Mouse (Mus musculus) brown adipose tissue, adult 24 weeks (tissue): ENCODE data around the gene Tep1. TPM values are rescaled to one million over a fixed set of nuclear protein-coding genes. Genes with fewer than 3 reads are reported as not detected.
A peak's percentile ranks its signal among the peaks of the same experiment; 100 is the strongest.
"Not testable (repeated sequence)": the region's sequence is repeated elsewhere in the genome, so short reads cannot be mapped to it uniquely, and the experiment has no call there.

Source experiments
- H3K27ac ChIP-seq: fragments of 200-500 bp; replicated peaks from 2 replicates; pipeline ENCODE4 v1.5.1; 2012; ENCODE audit warnings: low read depth, mild to moderate bottlenecking, low read length
- H3K4me1 ChIP-seq: fragments of 200-500 bp; 2 replicates; pipeline ENCODE4 v1.6.1; 2012; ENCODE audit warnings: low read length, mixed read lengths; ENCODE audit not compliant: control insufficient read depth, insufficient read depth, insufficient read length
- H3K4me3 ChIP-seq: fragments of 200-500 bp; 2 replicates; pipeline ENCODE4 v1.5.1; 2012; ENCODE audit warnings: low read depth, mild to moderate bottlenecking, low read length, moderate library complexity; ENCODE audit not compliant: insufficient read depth
- polyA plus RNA-seq: library from polyadenylated mRNA; stranded (reverse); fragments of >200 nt; gene quantifications from 2 replicates; pipeline ENCODE4 v1.2.4, GENCODE M21; 2012; ENCODE audit not compliant: missing spikeins, insufficient read depth, insufficient read length

The Tep1 gene
- polyA plus RNA-seq, 1 experiment, result 29.1 TPM

DNA sequence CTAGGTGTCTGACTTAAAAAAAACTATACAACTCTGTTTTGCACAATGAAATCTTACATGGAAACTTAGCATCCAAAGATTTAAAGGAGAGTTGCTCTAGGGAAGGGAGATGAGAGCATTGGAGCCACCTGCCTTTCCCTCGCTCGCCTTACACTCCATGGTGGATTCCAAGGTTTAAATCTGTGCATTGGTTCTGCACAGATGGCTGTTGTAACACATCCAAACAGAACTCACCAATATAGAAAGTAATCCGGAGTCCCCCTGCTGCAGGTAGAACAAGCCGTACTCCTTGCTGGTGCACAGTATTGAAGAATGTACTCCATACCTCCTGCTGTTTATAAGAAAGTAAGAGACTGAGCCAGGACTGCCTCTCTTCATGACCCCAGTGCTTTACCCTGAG lies 43.8 kb downstream of the Tep1 start:
- no peaks in the 10 kb centered on the region for H3K4me1 ChIP-seq
- H3K4me3 ChIP-seq, result no peak overlapping the region
- no peak overlapping the region for H3K27ac ChIP-seq

GRCm38 (mm10) chr14:50824219-50824618 lies 46.1 kb downstream of the Tep1 start:
- H3K4me3 ChIP-seq, result no peak overlapping the region
- H3K27ac ChIP-seq, result peak overlapping the region; percentile 72
- no peaks in the 10 kb centered on the region for H3K4me1 ChIP-seq

GRCm38 (mm10) chr14:50823240-50823639 lies 47.1 kb downstream of the Tep1 start:
- H3K4me3 ChIP-seq, result no peak overlapping the region
- H3K27ac ChIP-seq, result no peak overlapping the region
- H3K4me1 ChIP-seq, result no peaks in the 10 kb centered on the region

DNA sequence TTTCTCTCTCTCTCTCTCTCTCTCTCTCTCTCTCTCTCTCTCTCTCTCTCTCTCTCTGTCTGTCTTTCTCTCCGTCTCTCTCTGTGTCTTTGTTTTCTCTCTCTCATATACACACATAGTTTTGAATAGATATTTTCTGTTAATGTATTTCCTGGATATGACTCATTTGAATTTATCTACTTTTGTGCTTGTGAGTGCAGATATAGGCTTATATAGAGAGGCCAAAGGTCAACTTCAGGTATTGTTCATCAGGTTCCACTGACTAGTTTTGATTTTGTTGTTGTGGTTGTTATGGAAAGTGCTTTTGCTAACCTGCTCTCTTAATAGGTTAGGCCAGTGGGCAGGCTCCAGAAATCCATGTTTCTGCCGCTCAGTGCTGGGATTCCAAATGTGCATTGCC lies 57.3 kb downstream of the Tep1 start:
- H3K27ac ChIP-seq, result no peak overlapping the region
- H3K4me1 ChIP-seq, result no peaks in the 10 kb centered on the region
- no peak overlapping the region for H3K4me3 ChIP-seq

- Histone ChIP-seq H3K27ac (peak within 1 kb of the TSS; percentile 65), H3K4me3 (peak within 1 kb of the TSS; percentile 74), H3K4me1 (no peaks in the 10 kb centered on the region)
Observed at GRCm38 (mm10) chr14:50807487-50808072, 62.8 kb downstream of the Tep1 start, which contains the start of the genes Ccnb1ip1 and Parp2. Ccnb1ip1 (minus strand) TSS chr14:50807732. Parp2 (plus strand) TSS chr14:50807841.

GRCm38 (mm10) chr14:50806469-50806868 lies 63.9 kb downstream of the Tep1 start:
- H3K27ac ChIP-seq, H3K4me3 ChIP-seq, H3K4me1 ChIP-seq: not testable (repeated sequence)

- Histone ChIP-seq H3K4me3 (no peak overlapping the region), H3K27ac (no peak overlapping the region), H3K4me1 (no peaks in the 10 kb centered on the region)
Observed at GRCm38 (mm10) chr14:50804683-50805082, 65.7 kb downstream of the Tep1 start.

GRCm38 (mm10) chr14:50802843-50803562 lies 67.4 kb downstream of the Tep1 start:
- Histone ChIP-seq H3K27ac (no peak overlapping the region), H3K4me3 (no peak overlapping the region), H3K4me1 (no peaks in the 10 kb centered on the region)

- no peak overlapping the region for H3K4me3 ChIP-seq
- no peaks in the 10 kb centered on the region for H3K4me1 ChIP-seq
- no peak overlapping the region for H3K27ac ChIP-seq
Observed at GRCm38 (mm10) chr14:50802441-50802840, 67.9 kb downstream of the Tep1 start.

- H3K4me3 ChIP-seq, result no peak overlapping the region
- no peaks in the 10 kb centered on the region for H3K4me1 ChIP-seq
- no peak overlapping the region for H3K27ac ChIP-seq
Observed at GRCm38 (mm10) chr14:50799502-50800259, 70.7 kb downstream of the Tep1 start.

DNA sequence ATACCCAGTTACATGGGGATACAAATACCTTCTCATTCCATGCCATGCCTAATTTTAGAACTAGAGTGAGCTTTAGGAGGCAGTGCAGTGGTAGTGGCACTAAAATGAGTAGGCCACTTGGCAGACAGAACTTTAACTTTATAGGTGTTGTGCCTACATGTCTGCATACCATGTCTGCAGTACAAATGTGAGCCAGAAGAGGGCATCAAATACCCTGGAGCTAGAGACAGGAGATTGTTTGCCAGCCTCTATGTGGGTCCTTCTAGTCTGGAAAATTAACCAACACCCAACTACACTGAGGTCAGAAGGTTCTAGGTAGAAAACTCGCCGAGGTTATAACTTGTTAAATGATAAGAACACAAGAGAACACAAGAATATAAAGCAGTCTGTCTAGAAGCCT lies 71.8 kb downstream of the Tep1 start:
- no peak overlapping the region for H3K27ac ChIP-seq
- no peaks in the 10 kb centered on the region for H3K4me1 ChIP-seq
- H3K4me3 ChIP-seq, result no peak overlapping the region

- Histone ChIP-seq H3K4me3 (no peak overlapping the region), H3K4me1 (no peaks in the 10 kb centered on the region), H3K27ac (no peak overlapping the region)
Observed at GRCm38 (mm10) chr14:50796464-50796863, 73.9 kb downstream of the Tep1 start.

GRCm38 (mm10) chr14:50795965-50796364 lies 74.4 kb downstream of the Tep1 start:
- H3K4me3 ChIP-seq, result no peak overlapping the region
- H3K27ac ChIP-seq, result no peak overlapping the region

GRCm38 (mm10) chr14:50795261-50795935 lies 75.0 kb downstream of the Tep1 start:
- Histone ChIP-seq H3K27ac (no peak overlapping the region), H3K4me3 (no peak overlapping the region)

More at GRCm38 (mm10) chr14:50795965-50796364, 74.4 kb downstream of the Tep1 start:
- no peaks in the 10 kb centered on the region for H3K4me1 ChIP-seq

DNA sequence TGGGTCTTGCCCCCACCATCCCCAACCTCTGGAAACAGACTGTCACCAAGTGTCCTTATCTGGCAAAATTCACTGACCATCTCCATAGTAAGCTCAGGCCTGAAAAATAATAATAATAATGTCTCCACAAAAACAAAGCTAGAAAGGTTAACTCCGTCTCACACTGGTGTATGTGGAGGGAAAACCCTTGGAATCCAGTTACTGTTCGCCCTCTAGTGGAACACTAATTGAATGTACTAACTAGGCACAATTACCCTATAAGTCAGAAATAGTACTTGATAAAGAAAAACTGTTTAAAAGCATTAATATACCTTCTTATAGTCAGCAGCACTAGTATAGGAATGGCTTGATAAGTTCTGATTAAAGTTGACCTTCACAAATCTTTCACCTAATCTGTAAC lies 82.2 kb downstream of the Tep1 start:
- no peak overlapping the region for H3K4me3 ChIP-seq
- no peaks in the 10 kb centered on the region for H3K4me1 ChIP-seq
- no peak overlapping the region for H3K27ac ChIP-seq

More at GRCm38 (mm10) chr14:50795261-50795935, 75.0 kb downstream of the Tep1 start:
- no peaks in the 10 kb centered on the region for H3K4me1 ChIP-seq
